Mouse (Mus musculus) megakaryocyte-erythroid progenitor cell, adult 5-6 weeks (primary cell): ENCODE data around the gene Gm10282. TPM values are rescaled to one million over a fixed set of nuclear protein-coding genes. Genes with fewer than 3 reads are reported as not detected.

Experiments
- ATAC-seq: replicated peaks from 2 replicates; pipeline ENCODE4 v1.8.0; 2016; ENCODE audit warnings: mild to moderate bottlenecking, inconsistent platforms; ENCODE audit not compliant: severe bottlenecking, poor library complexity, low FRiP score, low TSS enrichment
- total RNA-seq, 2 experiments: library from RNA; stranded (forward) in 1 of 2; stranded (reverse) in 1 of 2; fragments of 200-1000, 215-1000 nt in 1 of 2; fragments of >200 nt in 1 of 2; fragmentation: Nextera tagmentation in 1 of 2; gene quantifications; 2 replicates each; pipeline ENCODE4 v1.2.3; 2014 to 2017

The Gm10282 gene
- total RNA-seq, 2 experiments from 2014 or later: 7.4 to 12.5 TPM

GRCm38 (mm10) chr8:72268356-72268755 is 36.7 kb downstream of the Gm10282 start:
- ATAC-seq: peak; percentile 87

GRCm38 (mm10) chr8:72267106-72267505 is 38.0 kb downstream of the Gm10282 start:
- no peak for ATAC-seq

- ATAC-seq: no peak
Measured at GRCm38 (mm10) chr8:72266671-72267070, 38.4 kb downstream of the Gm10282 start.

GRCm38 (mm10) chr8:72265342-72265741 is 39.7 kb downstream of the Gm10282 start:
- no peak for ATAC-seq

- ATAC-seq: no peak
Measured at GRCm38 (mm10) chr8:72263451-72263850, 41.6 kb downstream of the Gm10282 start.

GRCm38 (mm10) chr8:72262756-72263155 is 42.3 kb downstream of the Gm10282 start:
- no peak for ATAC-seq

- no peak for ATAC-seq
Measured at GRCm38 (mm10) chr8:72261872-72262271, 43.2 kb downstream of the Gm10282 start.

GRCm38 (mm10) chr8:72261431-72261830 is 43.6 kb downstream of the Gm10282 start:
- ATAC-seq: no peak

- peak; percentile 61 for ATAC-seq
Measured at GRCm38 (mm10) chr8:72261019-72261418, 44.0 kb downstream of the Gm10282 start.

- ATAC-seq: no peak
Measured at GRCm38 (mm10) chr8:72260585-72260984, 44.5 kb downstream of the Gm10282 start.

- no peak for ATAC-seq
Measured at GRCm38 (mm10) chr8:72259862-72260261, 45.2 kb downstream of the Gm10282 start.

- no peak for ATAC-seq
Measured at GRCm38 (mm10) chr8:72257902-72258238, 47.2 kb downstream of the Gm10282 start.

- peak; percentile 35 for ATAC-seq
Measured at GRCm38 (mm10) chr8:72257171-72257901, 47.7 kb downstream of the Gm10282 start.

Other genes with a start within 250 kb of the Gm10282 start
- not detected in 2 replicates for gene Olfr373, start 222.1 kb downstream of the Gm10282 start, total RNA-seq (2014; fragmentation: Nextera tagmentation)
- gene Olfr373, start 222.1 kb downstream of the Gm10282 start, total RNA-seq (2017): not detected in 2 replicates
- gene Olfr374, start 198.2 kb downstream of the Gm10282 start, total RNA-seq (2014; fragmentation: Nextera tagmentation): not detected in 2 replicates
- not detected in 2 replicates for gene Olfr374, start 198.2 kb downstream of the Gm10282 start, total RNA-seq (2017)
- 10.4 and 13.4 TPM in 2 replicates for gene Tpm4, start 170.3 kb downstream of the Gm10282 start, total RNA-seq (2014; fragmentation: Nextera tagmentation)
- gene Tpm4, start 170.3 kb downstream of the Gm10282 start, total RNA-seq (2017): 5.9 and 15.5 TPM in 2 replicates
- 23.8 and 49.8 TPM in 2 replicates for gene Rab8a, start 144.1 kb downstream of the Gm10282 start, total RNA-seq (2014; fragmentation: Nextera tagmentation)
- 298 and 374 TPM in 2 replicates for gene Rab8a, start 144.1 kb downstream of the Gm10282 start, total RNA-seq (2017)
- 15.0 and 18.8 TPM in 2 replicates for gene Hsh2d, start 115.6 kb downstream of the Gm10282 start, total RNA-seq (2014; fragmentation: Nextera tagmentation)
- 0.89 and 4.6 TPM in 2 replicates for gene Hsh2d, start 115.6 kb downstream of the Gm10282 start, total RNA-seq (2017)
- not detected in 2 replicates for gene Cib3, start 92.4 kb downstream of the Gm10282 start, total RNA-seq (2014; fragmentation: Nextera tagmentation)
- gene Cib3, start 92.4 kb downstream of the Gm10282 start, total RNA-seq (2017): not detected in 2 replicates
- not detected in 2 replicates for gene Gm11034, start 91.6 kb downstream of the Gm10282 start, total RNA-seq (2014; fragmentation: Nextera tagmentation)
- not detected in 2 replicates for gene Gm11034, start 91.6 kb downstream of the Gm10282 start, total RNA-seq (2017)
- gene Fam32a, start 85.5 kb downstream of the Gm10282 start, total RNA-seq (2014; fragmentation: Nextera tagmentation): 42.0 and 49.1 TPM in 2 replicates
- gene Fam32a, start 85.5 kb downstream of the Gm10282 start, total RNA-seq (2017): 47.2 and 58.1 TPM in 2 replicates
- gene Ap1m1, start 65.2 kb downstream of the Gm10282 start, total RNA-seq (2014; fragmentation: Nextera tagmentation): 110 and 155 TPM in 2 replicates
- 63.6 and 64.8 TPM in 2 replicates for gene Ap1m1, start 65.2 kb downstream of the Gm10282 start, total RNA-seq (2017)
- gene Klf2, start 13.8 kb upstream of the Gm10282 start, total RNA-seq (2014; fragmentation: Nextera tagmentation): 4.0 and 4.4 TPM in 2 replicates
- 2.3 and 5.1 TPM in 2 replicates for gene Klf2, start 13.8 kb upstream of the Gm10282 start, total RNA-seq (2017)
- 83.6 and 114 TPM in 2 replicates for gene Eps15l1, start 116.2 kb upstream of the Gm10282 start, total RNA-seq (2014; fragmentation: Nextera tagmentation)
- gene Eps15l1, start 116.2 kb upstream of the Gm10282 start, total RNA-seq (2017): 28.8 and 37.5 TPM in 2 replicates
- gene Calr3, start 138.6 kb upstream of the Gm10282 start, total RNA-seq (2014; fragmentation: Nextera tagmentation): 0.47 and 0.79 TPM in 2 replicates
- gene Calr3, start 138.6 kb upstream of the Gm10282 start, total RNA-seq (2017): 3.3 and 6.2 TPM in 2 replicates
- 5.4 and 13.0 TPM in 2 replicates for gene 1700030K09Rik, start 138.6 kb upstream of the Gm10282 start, total RNA-seq (2014; fragmentation: Nextera tagmentation)
- 5.2 and 6.9 TPM in 2 replicates for gene 1700030K09Rik, start 138.6 kb upstream of the Gm10282 start, total RNA-seq (2017)
- 118 and 132 TPM in 2 replicates for gene Cherp, start 170.0 kb upstream of the Gm10282 start, total RNA-seq (2014; fragmentation: Nextera tagmentation)
- 15.6 and 34.7 TPM in 2 replicates for gene Cherp, start 170.0 kb upstream of the Gm10282 start, total RNA-seq (2017)
- gene Slc35e1, start 187.4 kb upstream of the Gm10282 start, total RNA-seq (2014; fragmentation: Nextera tagmentation): 16.7 and 18.8 TPM in 2 replicates
- 11.5 and 15.4 TPM in 2 replicates for gene Slc35e1, start 187.4 kb upstream of the Gm10282 start, total RNA-seq (2017)
- gene Med26, start 243.0 kb upstream of the Gm10282 start, total RNA-seq (2014; fragmentation: Nextera tagmentation): 14.6 and 15.2 TPM in 2 replicates
- gene Med26, start 243.0 kb upstream of the Gm10282 start, total RNA-seq (2017): 8.9 and 10.1 TPM in 2 replicates